Mouse (Mus musculus) lung, embryonic 15.5 days (tissue): ENCODE measurements around the gene Adra1b. TPM values are rescaled to one million over a fixed set of nuclear protein-coding genes. Genes with fewer than 3 reads are reported as not detected.

Experiments
- ATAC-seq: fragments of 200-750 bp; cut with Nextera tagmentation; 2 replicates; pipeline ENCODE4 v1.8.0; 2017; ENCODE audit warnings: moderate number of reproducible peaks, borderline replicate concordance; ENCODE audit not compliant: low FRiP score, low TSS enrichment; ENCODE audit errors: extremely low read depth
- H3K27ac ChIP-seq: fragments of 300-500 bp; sonication (generic); 2 replicates; pipeline ENCODE4 v1.5.1; 2015; ENCODE audit warnings: moderate library complexity, mild to moderate bottlenecking, inconsistent platforms
- H3K27me3 ChIP-seq: fragments of 300-500 bp; sonication (generic); 2 replicates; pipeline ENCODE4 v1.6.1; 2015; ENCODE audit warnings: inconsistent platforms
- H3K36me3 ChIP-seq: fragments of 300-500 bp; sonication (generic); 2 replicates; pipeline ENCODE4 v1.6.1; 2015; ENCODE audit warnings: inconsistent platforms
- H3K4me1 ChIP-seq: fragments of 300-500 bp; sonication (generic); 2 replicates; pipeline ENCODE4 v1.6.1; 2015; ENCODE audit warnings: inconsistent platforms
- H3K4me2 ChIP-seq: fragments of 300-500 bp; sonication (generic); 2 replicates; pipeline ENCODE4 v1.6.1; 2015; ENCODE audit warnings: inconsistent platforms, mild to moderate bottlenecking, moderate library complexity
- H3K4me3 ChIP-seq: fragments of 300-500 bp; sonication (generic); 2 replicates; pipeline ENCODE4 v1.5.1; 2015; ENCODE audit warnings: mild to moderate bottlenecking, inconsistent platforms
- H3K9ac ChIP-seq: fragments of 300-500 bp; sonication (generic); 2 replicates; pipeline ENCODE4 v1.6.1; 2015; ENCODE audit warnings: inconsistent platforms
- H3K9me3 ChIP-seq: fragments of 300-500 bp; sonication (generic); 2 replicates; pipeline ENCODE4 v1.6.1; 2016; ENCODE audit warnings: inconsistent platforms
- WGBS: fragments of 180-500 bp; shearing (Covaris S2); methylation state at CpG from one replicate; pipeline ENCODE4 v1.1.7; 2015; 5-methylcytosine and 5-hydroxymethylcytosine counted together
- polyA plus RNA-seq: library from polyadenylated mRNA; unstranded; fragments of >200 nt; fragmentation: Nextera tagmentation; extraction: Ambion mirVana; gene quantifications from 2 replicates; pipeline ENCODE4 v1.2.1, GENCODE M21; 2015

Adra1b gene
- polyA plus RNA-seq, 1 experiment from 2014 or later, result 4.3 TPM

- no peaks in the 10 kb centered on the region for H3K36me3 ChIP-seq
- no peak overlapping the region for H3K9ac ChIP-seq
- H3K4me3 ChIP-seq, result no peak overlapping the region
- H3K9me3 ChIP-seq, result no peaks in the 10 kb centered on the region
- H3K27me3 ChIP-seq, result no peaks in the 10 kb centered on the region
- no peak overlapping the region for H3K27ac ChIP-seq
- WGBS, result 61% methylated on average over 8 of the region's 8 CpGs
- ATAC-seq, result no peak
- no peaks in the 10 kb centered on the region for H3K4me1 ChIP-seq
- H3K4me2 ChIP-seq, result no peak overlapping the region
Measured at GRCm38 (mm10) chr11:43889208-43889915, 11.6 kb downstream of the Adra1b start.

- Histone ChIP-seq H3K4me2 (no peak overlapping the region), H3K9me3 (no peaks in the 10 kb centered on the region), H3K27me3 (no peaks in the 10 kb centered on the region), H3K9ac (no peak overlapping the region), H3K36me3 (no peaks in the 10 kb centered on the region), H3K27ac (no peak overlapping the region), H3K4me1 (no peaks in the 10 kb centered on the region), H3K4me3 (no peak overlapping the region)
- ATAC-seq, result no peak
- WGBS, result 69% methylated on average over 8 of the region's 8 CpGs
Measured at GRCm38 (mm10) chr11:43888736-43889135, 12.3 kb downstream of the Adra1b start.

GRCm38 (mm10) chr11:43887597-43887996 lies 13.4 kb downstream of the Adra1b start:
- Histone ChIP-seq H3K27me3 (no peaks in the 10 kb centered on the region), H3K4me2 (no peak overlapping the region), H3K4me3 (no peak overlapping the region), H3K27ac (no peak overlapping the region), H3K9ac (no peak overlapping the region), H3K36me3 (no peaks in the 10 kb centered on the region), H3K9me3 (no peaks in the 10 kb centered on the region), H3K4me1 (no peaks in the 10 kb centered on the region)
- ATAC-seq, result peak; percentile 63

- H3K36me3 ChIP-seq, result no peaks in the 10 kb centered on the region
- no peaks in the 10 kb centered on the region for H3K9me3 ChIP-seq
- no peak overlapping the region for H3K4me3 ChIP-seq
- H3K4me2 ChIP-seq, result no peak overlapping the region
- H3K4me1 ChIP-seq, result no peaks in the 10 kb centered on the region
- no peak overlapping the region for H3K27ac ChIP-seq
- no peaks in the 10 kb centered on the region for H3K27me3 ChIP-seq
- H3K9ac ChIP-seq, result no peak overlapping the region
- no peak for ATAC-seq
Measured at GRCm38 (mm10) chr11:43884521-43884920, 16.5 kb downstream of the Adra1b start.

- no peaks in the 10 kb centered on the region for H3K4me1 ChIP-seq
- H3K36me3 ChIP-seq, result no peaks in the 10 kb centered on the region
- H3K27ac ChIP-seq, result no peak overlapping the region
- ATAC-seq, result no peak
- 84% methylated on average over 5 of the region's 5 CpGs for WGBS
- no peaks in the 10 kb centered on the region for H3K9me3 ChIP-seq
- H3K9ac ChIP-seq, result no peak overlapping the region
- no peak overlapping the region for H3K4me2 ChIP-seq
- H3K27me3 ChIP-seq, result no peaks in the 10 kb centered on the region
- no peak overlapping the region for H3K4me3 ChIP-seq
Measured at GRCm38 (mm10) chr11:43883641-43884181, 17.3 kb downstream of the Adra1b start.

GRCm38 (mm10) chr11:43877211-43877610 lies 23.8 kb downstream of the Adra1b start:
- Histone ChIP-seq H3K4me2 (no peak overlapping the region), H3K27ac (no peak overlapping the region), H3K9me3 (no peaks in the 10 kb centered on the region), H3K36me3 (no peaks in the 10 kb centered on the region), H3K9ac (no peak overlapping the region), H3K27me3 (no peaks in the 10 kb centered on the region), H3K4me1 (no peaks in the 10 kb centered on the region), H3K4me3 (no peak overlapping the region)
- ATAC-seq, result no peak
- 57% methylated on average over 5 of the region's 5 CpGs for WGBS

- no peak for ATAC-seq
- Histone ChIP-seq H3K4me1 (no peaks in the 10 kb centered on the region), H3K4me2 (no peak overlapping the region), H3K27ac (no peak overlapping the region), H3K4me3 (no peak overlapping the region), H3K36me3 (no peaks in the 10 kb centered on the region), H3K27me3 (no peaks in the 10 kb centered on the region), H3K9me3 (no peaks in the 10 kb centered on the region), H3K9ac (no peak overlapping the region)
- 49% methylated on average over 4 of the region's 4 CpGs for WGBS
Measured at GRCm38 (mm10) chr11:43867721-43868281, 33.2 kb downstream of the Adra1b start.

GRCm38 (mm10) chr11:43865298-43866165 lies 35.5 kb downstream of the Adra1b start:
- no peaks in the 10 kb centered on the region for H3K4me1 ChIP-seq
- no peaks in the 10 kb centered on the region for H3K9me3 ChIP-seq
- no peak overlapping the region for H3K27ac ChIP-seq
- no peak overlapping the region for H3K9ac ChIP-seq
- 78% methylated on average over 6 of the region's 6 CpGs for whole genome bisulfite sequencing
- H3K36me3 ChIP-seq, result no peaks in the 10 kb centered on the region
- ATAC-seq, result no peak
- no peaks in the 10 kb centered on the region for H3K27me3 ChIP-seq
- no peak overlapping the region for H3K4me2 ChIP-seq
- no peak overlapping the region for H3K4me3 ChIP-seq

GRCm38 (mm10) chr11:43853046-43853445 lies 48.0 kb downstream of the Adra1b start:
- Histone ChIP-seq H3K9ac (no peak overlapping the region), H3K27ac (no peak overlapping the region), H3K36me3 (no peaks in the 10 kb centered on the region), H3K27me3 (no peaks in the 10 kb centered on the region), H3K4me1 (no peaks in the 10 kb centered on the region), H3K4me3 (no peak overlapping the region), H3K9me3 (no peaks in the 10 kb centered on the region), H3K4me2 (no peak overlapping the region)
- WGBS, result 61% methylated on average over 6 of the region's 6 CpGs
- no peak for ATAC-seq

GRCm38 (mm10) chr11:43848056-43848455 lies 53.0 kb downstream of the Adra1b start:
- no peaks in the 10 kb centered on the region for H3K27me3 ChIP-seq
- H3K9ac ChIP-seq, result no peak overlapping the region
- H3K36me3 ChIP-seq, result no peaks in the 10 kb centered on the region
- no peaks in the 10 kb centered on the region for H3K9me3 ChIP-seq
- no peak overlapping the region for H3K4me2 ChIP-seq
- H3K4me3 ChIP-seq, result no peak overlapping the region
- no peaks in the 10 kb centered on the region for H3K4me1 ChIP-seq
- ATAC-seq, result no peak
- no peak overlapping the region for H3K27ac ChIP-seq
- 82% methylated on average over 4 of the region's 4 CpGs for WGBS

GRCm38 (mm10) chr11:43841596-43841995 lies 59.4 kb downstream of the Adra1b start:
- H3K27ac ChIP-seq, result no peak overlapping the region
- peaks cover 10% of the 10 kb centered on the region for H3K27me3 ChIP-seq
- 62% methylated on average over 10 of the region's 10 CpGs for WGBS
- H3K4me1 ChIP-seq, result no peaks in the 10 kb centered on the region
- H3K9ac ChIP-seq, result no peak overlapping the region
- H3K4me2 ChIP-seq, result no peak overlapping the region
- no peaks in the 10 kb centered on the region for H3K36me3 ChIP-seq
- H3K9me3 ChIP-seq, result no peaks in the 10 kb centered on the region
- ATAC-seq, result no peak
- no peak overlapping the region for H3K4me3 ChIP-seq

GRCm38 (mm10) chr11:43840491-43840890 lies 60.5 kb downstream of the Adra1b start:
- Histone ChIP-seq H3K4me2 (no peak overlapping the region), H3K36me3 (no peaks in the 10 kb centered on the region), H3K9ac (no peak overlapping the region), H3K27ac (no peak overlapping the region), H3K4me3 (no peak overlapping the region), H3K9me3 (no peaks in the 10 kb centered on the region), H3K27me3 (peaks cover 19% of the 10 kb centered on the region), H3K4me1 (0 out of 2 replicates have a peak, but pooled peaks cover 8% of the 10 kb centered on the region)
- WGBS, result 53% methylated on average over 6 of the region's 6 CpGs
- no peak for ATAC-seq
